Mouse (Mus musculus): Measurements from ENCODE around the gene Ubox5.

DNA sequence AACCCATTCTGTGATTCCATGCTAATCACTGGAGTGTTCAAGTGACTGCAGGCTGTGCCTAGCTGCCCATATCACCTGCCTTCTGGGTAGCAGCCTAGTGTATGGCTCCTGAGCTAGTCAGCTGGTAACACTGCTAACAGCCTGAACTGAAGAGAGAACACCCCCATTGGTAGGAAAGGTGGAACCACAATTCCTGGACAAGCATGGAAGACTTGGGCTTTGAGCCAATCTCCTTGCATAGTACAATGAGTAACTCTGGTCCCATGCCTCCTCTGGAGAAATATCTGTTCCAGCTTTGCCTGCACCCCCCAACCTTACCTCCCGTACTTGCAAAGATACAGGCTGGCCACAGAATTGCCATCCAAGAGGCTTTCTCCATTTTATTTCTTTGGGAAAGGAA lies 2.6 kb upstream of the Ubox5 start:
- TF ChIP-seq CTCF (IDR thresholded peaks at IDR 0.05; ENCODE audit: low read depth, low read length) (no peak), POLR2A (IDR thresholded peaks at IDR 0.05; ENCODE audit: borderline replicate concordance, low read depth, low read length) (no peak)

Data from bone marrow macrophage, adult 2 months (primary cell).